ENCODE assay signal across 24 mouse cellular contexts in genomic region chr9:43792681-43793080, GRCm38 (mm10).
"Had no signal": no experiment of that assay in that cellular context is flagged by ENCODE, and none has a peak within 500 bp of the region (broad histone marks: within the 10 kb centered on the region; RNA-seq: fewer than 3 reads in every experiment).

No protein-coding gene starts in this region.

- H3K4me3 ChIP-seq: heart, embryonic 10.5 days; heart, embryonic 12.5 days; hindbrain, embryonic 10.5 days; hindbrain, embryonic 12.5 days; intestine, embryonic 15.5 days; kidney, embryonic 15.5 days; limb, embryonic 13.5 days; limb, embryonic 15.5 days; liver, embryonic 12.5 days had no signal

- DNase-seq: gastrocnemius, postnatal 14 days; heart, adult 18-20 months; heart, postnatal 10 days; heart, postnatal 4 days; kidney, adult 2 months; kidney, adult 9 months; kidney, postnatal 14 days; kidney, postnatal 36 days; layer of hippocampus, adult 9-11 months; layer of hippocampus, postnatal 36 days; left cerebral cortex, postnatal 4 days; lung, adult 18-20 months had no signal

- H3K27ac ChIP-seq: heart, embryonic 10.5 days; hindbrain, embryonic 10.5 days; hindbrain, embryonic 12.5 days; hindbrain, embryonic 14.5 days; intestine, embryonic 15.5 days; kidney, embryonic 15.5 days; kidney, postnatal 0 days; limb, embryonic 13.5 days; limb, embryonic 15.5 days; liver, embryonic 12.5 days; liver, embryonic 14.5 days had no signal
